Mouse (Mus musculus) G1E (cell line): ENCODE results near the gene Cacng5.

Source experiments
- CTCF ChIP-seq: IDR thresholded peaks from 2 replicates; pipeline ENCODE4 v1.5.1; 2012; ENCODE audit warnings: low read depth, low read length, inconsistent platforms, mixed read lengths
- GATA1 ChIP-seq: IDR thresholded peaks from 2 replicates; pipeline ENCODE4 v1.6.1; 2012; ENCODE audit warnings: borderline replicate concordance, low read length, inconsistent platforms, mixed read lengths
- TAL1 ChIP-seq: conservative IDR thresholded peaks from 2 replicates; pipeline ENCODE4 v1.6.1; 2012; ENCODE audit warnings: low read depth, low read length, inconsistent platforms, mixed read lengths

DNA sequence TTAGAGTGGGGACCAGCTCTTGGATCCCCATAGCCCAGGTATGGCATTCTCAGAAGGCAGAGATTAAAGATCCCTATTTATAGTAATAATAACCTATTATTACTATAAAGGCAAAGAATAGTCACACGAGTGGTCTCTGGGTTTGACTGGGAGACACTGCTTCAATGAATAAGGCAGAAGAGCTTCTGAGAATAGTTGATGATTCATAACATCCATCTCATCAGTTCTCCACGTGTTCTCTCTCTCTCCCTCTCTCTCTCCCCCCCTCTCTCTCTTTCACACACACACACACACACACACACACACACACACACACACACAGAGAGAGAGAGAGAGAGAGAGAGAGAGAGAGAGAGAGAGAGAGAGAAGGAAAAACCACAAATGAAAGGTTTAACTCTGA is 16.2 kb downstream of the Cacng5 start:
- TF ChIP-seq CTCF (no peak), GATA1 (no peak), TAL1 (no peak)
